Mouse (Mus musculus) bone marrow macrophage, adult 2 months (primary cell): ENCODE measurements around the gene Krtap31-2.

ENCODE experiments used
- CTCF ChIP-seq: IDR thresholded peaks from 2 replicates; pipeline ENCODE4 v1.5.1; 2012; ENCODE audit warnings: low read depth, mild to moderate bottlenecking, low read length, moderate library complexity
- POLR2A ChIP-seq: IDR thresholded peaks from 2 replicates; pipeline ENCODE4 v1.6.1; 2012; ENCODE audit warnings: mild to moderate bottlenecking, low read depth, low read length, borderline replicate concordance

DNA sequence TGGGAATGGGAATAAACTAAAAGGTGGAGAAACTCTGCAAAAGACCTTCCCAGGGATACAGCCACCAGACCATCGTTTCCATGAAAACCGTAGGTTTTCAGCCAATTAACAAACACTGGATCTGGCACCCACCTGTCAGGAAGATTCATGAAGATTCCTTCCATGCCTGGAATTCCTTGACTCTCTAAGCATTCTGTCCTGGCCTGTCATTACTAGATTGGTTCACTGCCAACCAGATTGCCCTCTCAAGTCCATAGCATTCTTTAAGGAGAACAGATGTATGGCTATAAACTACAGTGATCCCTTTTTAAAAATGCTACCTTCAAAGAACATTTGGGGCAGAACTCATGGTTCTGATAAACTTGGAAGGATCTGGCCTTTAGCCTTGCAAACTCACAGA is 29.9 kb downstream of the Krtap31-2 start:
- TF ChIP-seq POLR2A (no peak), CTCF (no peak)
